Mouse (Mus musculus) embryonic facial prominence, embryonic 13.5 days (tissue): ENCODE data around the gene Ece1. TPM values are rescaled to one million over a fixed set of nuclear protein-coding genes. Genes with fewer than 3 reads are reported as not detected.
A peak's percentile ranks its signal among the peaks of the same experiment; 100 is the strongest.

Source experiments
- ATAC-seq: fragments of 200-750 bp; cut with Nextera tagmentation; 2 replicates; pipeline ENCODE4 v1.8.0; 2017; ENCODE audit warnings: low read depth; ENCODE audit not compliant: insufficient number of reproducible peaks, insufficient read depth, low FRiP score, low TSS enrichment
- H3K27ac ChIP-seq: fragments of 300-500 bp; sonication (generic); 2 replicates; pipeline ENCODE4 v1.5.1; 2015; ENCODE audit warnings: moderate library complexity, mild to moderate bottlenecking, inconsistent platforms
- H3K27me3 ChIP-seq: fragments of 300-500 bp; sonication (generic); 2 replicates; pipeline ENCODE4 v1.6.1; 2015; ENCODE audit warnings: mild to moderate bottlenecking, inconsistent platforms
- H3K36me3 ChIP-seq: fragments of 300-500 bp; sonication (generic); 2 replicates; pipeline ENCODE4 v1.6.1; 2015; ENCODE audit warnings: mild to moderate bottlenecking, inconsistent platforms
- H3K4me1 ChIP-seq: fragments of 300-500 bp; sonication (generic); 2 replicates; pipeline ENCODE4 v1.6.1; 2015; ENCODE audit warnings: inconsistent platforms
- H3K4me2 ChIP-seq: fragments of 300-500 bp; sonication (generic); 2 replicates; pipeline ENCODE4 v1.6.1; 2015; ENCODE audit warnings: moderate library complexity, mild to moderate bottlenecking, inconsistent platforms
- H3K4me3 ChIP-seq: fragments of 300-500 bp; sonication (generic); 2 replicates; pipeline ENCODE4 v1.5.1; 2015; ENCODE audit warnings: mild to moderate bottlenecking, inconsistent platforms
- H3K9ac ChIP-seq: fragments of 300-500 bp; sonication (generic); 2 replicates; pipeline ENCODE4 v1.6.1; 2015; ENCODE audit warnings: mild to moderate bottlenecking, inconsistent platforms
- H3K9me3 ChIP-seq: fragments of 300-500 bp; sonication (generic); 2 replicates; pipeline ENCODE4 v1.6.1; 2016; ENCODE audit warnings: inconsistent platforms
- WGBS: fragments of 180-500 bp; shearing (Covaris S2); methylation state at CpG from one replicate; pipeline ENCODE4 v1.1.7; 2015; ENCODE audit warnings: mixed read lengths; 5-methylcytosine and 5-hydroxymethylcytosine counted together
- polyA plus RNA-seq: library from polyadenylated mRNA; unstranded; fragments of >200 nt; fragmentation: Nextera tagmentation; extraction: Ambion mirVana; gene quantifications from 2 replicates; pipeline ENCODE4 v1.2.1, GENCODE M21; 2015

The Ece1 gene
- polyA plus RNA-seq, 1 experiment from 2014 or later, result 49.9 TPM

GRCm38 (mm10) chr4:137946419-137946818, 84.4 kb downstream of the Ece1 start:
- no peaks in the 10 kb centered on the region for H3K27me3 ChIP-seq
- no peak overlapping the region for H3K4me3 ChIP-seq
- no peaks in the 10 kb centered on the region for H3K9me3 ChIP-seq
- WGBS, result 89% methylated on average over 11 of the region's 11 CpGs
- H3K9ac ChIP-seq, result no peak overlapping the region
- peaks cover 5% of the 10 kb centered on the region; the same call in 1 of the 2 replicates for H3K4me1 ChIP-seq
- ATAC-seq, result no peak
- no peak overlapping the region for H3K4me2 ChIP-seq
- H3K36me3 ChIP-seq, result peaks cover 98% of the 10 kb centered on the region
- H3K27ac ChIP-seq, result no peak overlapping the region

DNA sequence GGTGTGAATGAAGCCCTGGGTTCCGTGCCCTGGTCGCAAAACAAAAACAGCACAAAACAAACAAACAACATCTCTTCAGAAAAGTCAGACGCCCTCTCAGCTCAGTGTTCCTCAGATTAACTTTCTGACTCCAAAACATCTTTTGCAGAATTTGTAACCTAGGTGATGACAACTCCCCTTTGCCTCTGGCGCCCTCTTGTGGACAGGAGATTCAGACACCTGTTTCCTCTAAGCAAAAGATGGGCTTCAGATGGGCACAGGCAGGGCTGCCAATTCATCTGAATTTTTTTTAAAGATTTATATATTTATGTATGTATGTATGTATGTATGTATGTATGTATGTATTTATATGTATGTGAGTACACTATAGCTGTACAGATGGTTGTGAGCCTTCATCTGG, 90.8 kb downstream of the Ece1 start:
- H3K9ac ChIP-seq, result no peak overlapping the region
- no peaks in the 10 kb centered on the region for H3K9me3 ChIP-seq
- no peaks in the 10 kb centered on the region for H3K27me3 ChIP-seq
- no peak overlapping the region for H3K4me2 ChIP-seq
- H3K36me3 ChIP-seq, result peaks cover 93% of the 10 kb centered on the region
- no peak overlapping the region for H3K4me3 ChIP-seq
- 35% methylated on average over 4 of the region's 4 CpGs for WGBS
- no peak for ATAC-seq
- no peak overlapping the region for H3K27ac ChIP-seq
- peaks cover 5% of the 10 kb centered on the region; the same call in 1 of the 2 replicates for H3K4me1 ChIP-seq

GRCm38 (mm10) chr4:137954184-137954583, 92.1 kb downstream of the Ece1 start:
- peaks cover 93% of the 10 kb centered on the region for H3K36me3 ChIP-seq
- no peak overlapping the region for H3K9ac ChIP-seq
- no peak for ATAC-seq
- peaks cover 3% of the 10 kb centered on the region; the same call in 1 of the 2 replicates for H3K9me3 ChIP-seq
- no peak overlapping the region for H3K4me3 ChIP-seq
- no peak overlapping the region for H3K4me2 ChIP-seq
- WGBS, result 88% methylated on average over 2 of the region's 2 CpGs
- peaks cover 5% of the 10 kb centered on the region; the same call in 1 of the 2 replicates for H3K4me1 ChIP-seq
- no peak overlapping the region for H3K27ac ChIP-seq
- H3K27me3 ChIP-seq, result no peaks in the 10 kb centered on the region

DNA sequence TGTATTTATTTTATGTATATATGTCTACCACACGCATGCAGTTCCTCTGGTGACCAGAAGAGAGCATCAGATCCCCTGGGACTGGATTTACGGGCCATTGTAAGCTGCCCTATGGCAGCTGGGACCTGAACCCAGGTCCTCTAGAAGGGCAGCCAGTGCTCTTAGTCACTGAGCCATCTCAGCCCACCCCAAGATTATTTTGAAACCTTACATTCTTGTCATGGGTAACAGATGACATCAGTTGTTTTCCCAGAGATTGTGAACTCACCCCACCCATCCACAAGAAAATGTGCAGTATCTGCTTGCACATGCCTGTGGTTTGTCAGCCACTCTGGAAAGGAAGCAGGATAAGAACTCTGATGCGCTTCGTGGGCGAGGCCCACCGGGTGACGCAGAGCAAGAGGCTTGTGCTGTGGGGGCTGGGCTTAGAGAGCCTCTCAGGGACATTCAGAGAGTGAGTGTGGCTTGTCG, 92.9 kb downstream of the Ece1 start:
- H3K9ac ChIP-seq, result no peak overlapping the region
- 58% methylated on average over 8 of the region's 8 CpGs for WGBS
- peaks cover 93% of the 10 kb centered on the region for H3K36me3 ChIP-seq
- H3K4me2 ChIP-seq, result no peak overlapping the region
- ATAC-seq, result no peak
- no peaks in the 10 kb centered on the region for H3K27me3 ChIP-seq
- H3K9me3 ChIP-seq, result peaks cover 9% of the 10 kb centered on the region
- no peak overlapping the region for H3K4me3 ChIP-seq
- peaks cover 5% of the 10 kb centered on the region; the same call in 1 of the 2 replicates for H3K4me1 ChIP-seq
- H3K27ac ChIP-seq, result no peak overlapping the region; the same call in 1 of the 2 replicates

DNA sequence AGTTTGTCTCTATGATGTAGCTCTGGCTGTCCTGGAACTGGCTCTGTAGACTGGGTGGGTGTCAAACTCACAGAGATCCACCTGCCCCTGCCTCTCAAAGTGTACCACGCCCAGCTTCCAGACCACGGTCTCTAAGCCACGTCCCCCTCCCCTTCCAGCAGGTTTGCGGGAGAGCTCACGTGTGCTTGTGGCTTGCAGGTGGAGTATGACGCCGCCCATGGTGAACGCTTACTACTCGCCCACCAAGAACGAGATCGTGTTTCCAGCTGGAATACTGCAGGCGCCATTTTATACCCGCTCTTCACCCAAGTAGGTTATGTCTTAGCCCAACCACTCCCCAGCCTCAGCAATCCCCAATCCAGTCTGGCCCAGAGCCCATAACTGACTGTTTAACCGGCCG, 94.2 kb downstream of the Ece1 start:
- no peak overlapping the region for H3K4me2 ChIP-seq
- peaks cover 92% of the 10 kb centered on the region for H3K36me3 ChIP-seq
- no peak overlapping the region for H3K4me3 ChIP-seq
- no peak overlapping the region for H3K9ac ChIP-seq
- peaks cover 5% of the 10 kb centered on the region; the same call in 1 of the 2 replicates for H3K4me1 ChIP-seq
- H3K27me3 ChIP-seq, result no peaks in the 10 kb centered on the region
- WGBS, result 94% methylated on average over 15 of the region's 15 CpGs
- H3K27ac ChIP-seq, result no peak overlapping the region
- peaks cover 9% of the 10 kb centered on the region for H3K9me3 ChIP-seq
- ATAC-seq, result no peak

DNA sequence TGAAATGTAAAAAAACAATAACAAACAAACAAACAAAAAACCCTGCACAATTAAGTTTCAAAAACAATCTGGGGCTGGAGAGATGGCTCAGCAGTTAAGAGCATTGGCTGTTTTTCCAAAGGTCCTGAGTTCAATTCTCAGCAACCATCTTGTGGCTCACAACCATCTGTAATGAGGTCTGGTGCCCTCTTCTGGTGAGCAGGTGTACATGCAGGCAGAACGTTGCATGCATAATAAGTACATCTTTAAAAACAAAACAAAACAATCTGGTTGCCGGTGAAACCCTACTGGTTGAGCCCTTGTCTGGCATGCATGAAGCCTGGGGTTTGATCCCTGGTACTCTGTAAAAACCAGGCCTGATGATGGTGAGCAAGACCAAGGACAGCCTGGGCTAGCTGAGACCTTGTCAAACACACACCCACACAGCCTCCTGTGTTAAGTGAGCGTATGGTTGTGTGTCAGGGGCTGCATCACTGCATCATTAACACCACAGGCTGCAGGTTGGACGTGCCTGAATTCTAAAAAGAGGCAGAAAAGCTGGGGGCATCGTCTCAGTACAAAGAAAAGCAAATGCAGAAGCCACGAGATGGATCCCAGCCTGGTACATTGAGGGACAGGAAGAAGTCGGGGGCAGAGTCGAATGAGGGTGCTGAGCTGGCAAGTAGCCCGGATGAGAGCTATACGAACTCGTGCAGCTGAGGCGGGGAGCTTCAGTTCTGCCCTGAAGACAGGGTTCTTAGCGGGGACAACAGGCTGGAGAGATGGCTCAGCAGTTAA, 98.0 kb downstream of the Ece1 start:
- peaks cover 2% of the 10 kb centered on the region; the same call in 1 of the 2 replicates for H3K4me1 ChIP-seq
- H3K9me3 ChIP-seq, result peaks cover 9% of the 10 kb centered on the region
- H3K36me3 ChIP-seq, result peaks cover 97% of the 10 kb centered on the region
- no peak overlapping the region for H3K9ac ChIP-seq
- H3K27me3 ChIP-seq, result no peaks in the 10 kb centered on the region
- no peak overlapping the region for H3K27ac ChIP-seq
- H3K4me3 ChIP-seq, result no peak overlapping the region
- WGBS, result 88% methylated on average over 13 of the region's 13 CpGs
- H3K4me2 ChIP-seq, result no peak overlapping the region
- ATAC-seq, result no peak

- Histone ChIP-seq H3K4me1 (no peaks in the 10 kb centered on the region), H3K9me3 (peaks cover 9% of the 10 kb centered on the region), H3K4me3 (no peak overlapping the region), H3K36me3 (peaks cover 93% of the 10 kb centered on the region), H3K27ac (no peak overlapping the region), H3K9ac (no peak overlapping the region), H3K4me2 (no peak overlapping the region), H3K27me3 (no peaks in the 10 kb centered on the region)
- ATAC-seq, result no peak
- 89% methylated on average over 11 of the region's 11 CpGs for WGBS
These were observed 98.7 kb downstream of the Ece1 start for GRCm38 (mm10) chr4:137960757-137961156.

- H3K4me2 ChIP-seq, result no peak overlapping the region
- H3K4me1 ChIP-seq, result no peaks in the 10 kb centered on the region
- WGBS, result 94% methylated on average over 20 of the region's 20 CpGs
- H3K9me3 ChIP-seq, result peaks cover 9% of the 10 kb centered on the region
- no peak for ATAC-seq
- no peak overlapping the region for H3K9ac ChIP-seq
- no peak overlapping the region for H3K4me3 ChIP-seq
- no peaks in the 10 kb centered on the region for H3K27me3 ChIP-seq
- peaks cover 82% of the 10 kb centered on the region for H3K36me3 ChIP-seq
- no peak overlapping the region for H3K27ac ChIP-seq
These were observed 100.8 kb downstream of the Ece1 start for GRCm38 (mm10) chr4:137962643-137963350.

- Histone ChIP-seq H3K9ac (no peak overlapping the region), H3K27ac (no peak overlapping the region), H3K36me3 (peaks cover 77% of the 10 kb centered on the region), H3K4me3 (no peak overlapping the region), H3K4me1 (no peaks in the 10 kb centered on the region), H3K27me3 (no peaks in the 10 kb centered on the region), H3K9me3 (peaks cover 9% of the 10 kb centered on the region), H3K4me2 (no peak overlapping the region)
- ATAC-seq, result no peak
- WGBS, result 84% methylated on average over 6 of the region's 6 CpGs
These were observed 101.4 kb downstream of the Ece1 start for GRCm38 (mm10) chr4:137963431-137963830.

GRCm38 (mm10) chr4:137963881-137964584, 102.0 kb downstream of the Ece1 start:
- H3K9me3 ChIP-seq, result peaks cover 7% of the 10 kb centered on the region
- WGBS, result 62% methylated on average over 9 of the region's 9 CpGs
- peaks cover 71% of the 10 kb centered on the region for H3K36me3 ChIP-seq
- no peak overlapping the region for H3K4me2 ChIP-seq
- no peak overlapping the region for H3K27ac ChIP-seq
- no peaks in the 10 kb centered on the region for H3K4me1 ChIP-seq
- ATAC-seq, result 0 out of 2 replicates have a peak, but pooled peaks have one; percentile 16
- H3K9ac ChIP-seq, result no peak overlapping the region; the same call in 1 of the 2 replicates
- H3K4me3 ChIP-seq, result no peak overlapping the region
- no peaks in the 10 kb centered on the region for H3K27me3 ChIP-seq

DNA sequence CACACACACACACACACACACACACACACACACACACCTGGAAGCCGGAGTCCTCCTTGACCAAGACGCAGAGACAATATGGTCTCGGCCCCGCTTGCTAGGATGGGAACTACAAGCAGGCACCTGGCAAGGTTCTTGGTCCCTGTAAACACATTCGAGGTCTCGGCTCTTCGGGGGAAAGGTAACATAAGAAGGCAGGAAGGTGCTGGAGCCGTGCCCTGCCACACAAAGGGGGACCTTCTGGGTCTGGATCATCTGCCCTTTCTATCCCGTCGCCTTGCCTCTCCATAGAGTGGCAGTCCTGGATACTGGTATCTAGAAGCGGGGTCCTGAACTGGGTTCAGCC, 102.5 kb downstream of the Ece1 start:
- Histone ChIP-seq H3K9me3 (peaks cover 2% of the 10 kb centered on the region), H3K9ac (no peak overlapping the region), H3K4me3 (no peak overlapping the region), H3K27ac (no peak overlapping the region), H3K27me3 (no peaks in the 10 kb centered on the region), H3K36me3 (peaks cover 65% of the 10 kb centered on the region), H3K4me1 (no peaks in the 10 kb centered on the region), H3K4me2 (no peak overlapping the region)
- 96% methylated on average over 11 of the region's 11 CpGs for WGBS
- ATAC-seq, result no peak
